Mouse (Mus musculus): ENCODE measurements around the gene Ksr1.

The Ksr1 gene

DNA sequence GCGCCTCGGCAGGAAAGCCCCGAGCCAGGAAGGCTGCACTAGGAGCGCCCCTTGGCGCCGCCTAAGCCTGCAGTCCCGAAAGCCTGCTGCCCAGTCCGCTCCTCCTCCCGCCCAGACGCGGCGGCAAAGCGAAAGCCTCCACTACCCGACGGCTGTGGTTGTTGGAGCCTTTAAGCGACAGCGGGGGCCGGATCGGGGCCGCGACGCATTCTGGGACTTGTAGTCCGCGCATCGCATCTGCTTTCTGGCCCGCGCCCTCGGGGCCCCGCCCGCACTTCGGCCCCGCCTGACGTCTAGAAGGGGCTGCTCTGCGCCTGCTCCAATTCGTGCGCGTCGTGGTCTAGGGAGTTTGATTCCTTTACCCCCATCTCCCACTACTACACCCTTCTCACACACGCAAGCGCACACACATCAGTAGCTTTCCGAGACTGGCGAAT lies at the start of gene Ksr1:
TSS of gene Ksr1 (minus strand) at position 77 of the 437 bp plus-strand sequence.
- peak; percentile 76 for DNase-seq (ENCODE audit: low spot score)

GRCm38 (mm10) chr11:79192176-79192575 lies 46.0 kb upstream of the Ksr1 start:
- peak; percentile 17 for DNase-seq (ENCODE audit: low spot score)

- no peak for DNase-seq (ENCODE audit: low spot score)
Observed at GRCm38 (mm10) chr11:79191214-79191613, 45.0 kb upstream of the Ksr1 start.

GRCm38 (mm10) chr11:79190257-79190656 lies 44.0 kb upstream of the Ksr1 start:
- DNase-seq (ENCODE audit: low spot score), result no peak

DNA sequence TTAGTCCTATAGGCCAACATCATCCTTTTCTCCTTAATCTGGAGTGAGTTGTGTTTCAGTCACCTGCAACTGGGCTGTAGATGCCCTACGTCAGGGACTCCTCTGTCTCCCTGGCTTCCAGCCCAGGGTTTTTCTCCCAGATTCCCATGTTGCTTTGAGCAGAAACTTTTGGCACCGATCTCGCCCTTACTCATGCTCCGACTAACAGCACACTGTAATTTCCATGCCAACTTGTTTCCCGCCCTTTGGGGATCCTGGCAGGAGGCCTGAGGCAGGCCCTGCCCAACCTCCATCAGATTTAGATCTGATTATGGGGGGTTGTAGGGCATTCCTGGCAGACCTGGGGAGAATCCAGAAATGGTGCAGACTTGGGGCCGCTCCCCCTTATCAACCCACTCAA lies 42.0 kb upstream of the Ksr1 start:
- no peak for DNase-seq (ENCODE audit: low spot score)

GRCm38 (mm10) chr11:79187291-79187690 lies 41.1 kb upstream of the Ksr1 start:
- DNase-seq (ENCODE audit: low spot score), result no peak

GRCm38 (mm10) chr11:79185683-79186082 lies 39.5 kb upstream of the Ksr1 start:
- DNase-seq (ENCODE audit: low spot score), result no peak

- no peak for DNase-seq (ENCODE audit: low spot score)
Observed at GRCm38 (mm10) chr11:79184126-79184888, 38.1 kb upstream of the Ksr1 start.

DNA sequence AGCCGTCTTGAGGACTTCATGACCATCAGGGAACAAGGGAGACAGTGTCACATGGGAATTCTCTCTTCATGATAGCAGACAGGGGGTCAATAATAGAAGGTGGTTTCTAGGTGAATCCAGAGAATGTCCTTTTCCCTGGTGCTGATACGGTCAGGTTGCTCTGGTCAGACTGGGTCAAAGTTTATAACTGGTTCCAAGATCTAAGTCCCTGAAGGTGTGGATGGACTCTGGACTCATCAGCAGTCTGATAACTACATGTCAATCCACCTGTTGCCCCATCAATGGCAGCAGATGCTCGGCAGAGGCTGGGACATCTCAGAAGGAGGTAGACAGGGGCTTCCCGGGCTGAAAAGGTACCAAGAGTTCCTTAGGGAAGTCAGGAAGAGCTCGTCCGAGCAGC lies 37.2 kb upstream of the Ksr1 start:
- DNase-seq (ENCODE audit: low spot score), result no peak

DNA sequence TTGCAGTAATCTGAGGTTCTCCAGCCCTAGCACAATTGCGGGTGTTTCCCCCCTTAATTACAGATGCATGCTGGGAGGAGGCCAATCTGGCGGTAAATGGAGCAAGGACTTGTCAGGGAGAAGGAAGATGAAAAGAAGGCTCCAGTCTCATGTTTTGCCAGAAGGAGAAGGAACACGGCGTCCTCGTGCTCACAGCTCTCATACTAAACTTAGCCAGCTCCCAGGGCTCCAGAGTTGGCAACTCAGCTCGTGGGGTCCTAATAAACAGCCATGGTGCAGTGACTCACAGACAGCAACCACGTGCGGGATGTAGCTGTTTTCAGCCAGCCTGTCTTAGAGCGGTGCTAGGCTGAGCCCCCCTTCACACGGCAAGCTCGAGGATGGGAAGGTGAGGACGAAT lies 36.7 kb upstream of the Ksr1 start:
- DNase-seq (ENCODE audit: low spot score), result no peak

DNA sequence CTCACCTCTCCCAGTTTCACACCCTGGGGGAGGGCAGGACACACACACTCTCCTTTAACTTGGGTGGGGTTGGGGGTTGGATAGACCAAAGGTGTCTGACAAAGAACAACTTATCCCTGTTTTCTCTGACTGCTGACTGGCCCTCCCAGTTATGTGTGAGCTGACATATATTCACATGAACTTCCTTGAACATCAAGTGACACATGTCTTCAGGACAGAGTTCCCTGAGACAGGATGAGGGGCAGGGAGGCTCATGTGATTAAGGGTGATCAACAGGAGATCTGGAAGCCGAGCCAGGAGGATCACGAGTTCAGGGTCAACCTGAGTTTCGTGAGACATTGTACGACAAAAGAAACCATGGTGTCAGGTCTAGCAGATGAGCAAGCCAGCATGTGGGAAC lies 35.7 kb upstream of the Ksr1 start:
- DNase-seq (ENCODE audit: low spot score), result no peak

DNA sequence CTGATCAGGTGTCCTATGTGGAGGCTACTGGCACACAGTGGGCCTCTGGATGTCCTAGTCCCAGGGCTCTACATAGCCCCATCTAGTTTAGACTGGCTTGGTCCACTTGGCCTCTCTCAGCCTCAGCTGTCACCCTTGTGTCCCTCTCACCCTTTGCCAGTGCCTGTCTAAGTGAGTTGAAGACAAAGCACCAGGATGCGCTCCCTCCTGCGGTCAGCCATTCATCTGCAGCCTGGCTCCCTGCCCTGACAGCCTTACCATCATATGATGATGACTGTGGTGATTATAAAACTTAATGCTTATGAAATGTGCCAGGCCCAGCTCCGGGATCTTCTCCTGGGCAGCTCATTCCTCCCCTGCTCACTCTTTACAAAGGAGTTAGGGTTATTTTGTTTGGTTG lies 30.5 kb upstream of the Ksr1 start:
- no peak for DNase-seq (ENCODE audit: low spot score)

DNA sequence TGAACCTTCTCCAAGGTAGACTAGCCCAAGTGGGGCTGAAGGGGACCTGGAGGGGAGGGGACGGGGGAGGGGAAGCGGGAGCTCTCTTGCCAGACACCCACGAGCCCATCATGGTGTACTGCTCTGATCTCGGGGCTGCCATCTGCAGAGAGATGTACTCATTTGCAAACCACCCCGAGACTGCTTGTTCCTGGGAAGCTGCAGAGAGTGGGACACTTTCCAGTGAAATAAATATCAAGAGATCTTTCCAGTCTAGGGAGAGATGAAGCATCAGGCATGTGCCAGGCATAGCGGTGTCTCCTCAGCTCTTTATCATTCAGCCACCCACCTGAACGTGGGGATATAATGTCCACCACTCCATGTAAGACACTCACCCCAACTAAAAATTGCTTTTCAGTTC lies 25.8 kb upstream of the Ksr1 start:
- no peak for DNase-seq (ENCODE audit: low spot score)

GRCm38 (mm10) chr11:79166582-79167300 lies 20.5 kb upstream of the Ksr1 start:
- DNase-seq (ENCODE audit: low spot score), result no peak

DNA sequence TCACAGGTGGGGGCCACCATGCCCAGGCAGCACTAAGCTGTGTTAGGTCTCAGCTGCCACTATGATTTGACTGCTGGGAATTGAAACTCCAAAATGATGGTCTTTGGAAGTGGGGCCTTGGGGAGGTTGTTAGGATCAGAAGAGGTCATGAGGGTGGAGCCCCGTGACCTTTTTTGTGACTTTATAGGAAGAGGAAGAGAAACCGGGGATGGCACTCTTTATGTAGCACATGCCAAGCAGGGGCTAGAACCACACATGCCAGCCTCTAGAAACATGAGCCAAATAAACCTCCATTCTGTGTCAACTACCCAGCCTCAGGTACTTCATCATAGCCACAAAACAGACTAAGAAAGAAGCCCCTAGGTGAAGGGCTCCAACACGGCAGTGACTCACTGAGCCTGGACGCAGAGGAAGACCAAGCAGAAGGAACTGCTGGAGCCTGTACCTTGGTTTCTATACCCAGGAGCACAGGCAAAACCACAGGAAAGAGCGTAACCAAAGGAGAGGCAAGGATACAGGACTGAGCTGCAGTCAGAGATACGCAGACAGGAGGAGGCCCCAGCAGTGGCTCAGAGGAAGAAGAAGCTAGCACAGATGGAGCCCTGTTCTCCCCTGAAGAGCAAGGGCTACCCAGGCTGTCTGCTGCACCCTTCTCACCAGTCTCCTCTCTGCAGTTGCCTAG lies 15.0 kb upstream of the Ksr1 start:
- no peak for DNase-seq (ENCODE audit: low spot score)

- no peak for DNase-seq (ENCODE audit: low spot score)
Observed at GRCm38 (mm10) chr11:79160127-79160526, 13.9 kb upstream of the Ksr1 start.

- no peak for DNase-seq (ENCODE audit: low spot score)
Observed at GRCm38 (mm10) chr11:79157729-79158128, 11.5 kb upstream of the Ksr1 start.

- no peak for DNase-seq (ENCODE audit: low spot score)
Observed at GRCm38 (mm10) chr11:79155348-79155747, 9.1 kb upstream of the Ksr1 start.

GRCm38 (mm10) chr11:79152696-79153095 lies 6.5 kb upstream of the Ksr1 start:
- DNase-seq (ENCODE audit: low spot score), result no peak

GRCm38 (mm10) chr11:79151874-79152273 lies 5.7 kb upstream of the Ksr1 start:
- DNase-seq (ENCODE audit: low spot score), result no peak

- no peak for DNase-seq (ENCODE audit: low spot score)
Observed at GRCm38 (mm10) chr11:79150301-79150700, 4.1 kb upstream of the Ksr1 start.

DNA sequence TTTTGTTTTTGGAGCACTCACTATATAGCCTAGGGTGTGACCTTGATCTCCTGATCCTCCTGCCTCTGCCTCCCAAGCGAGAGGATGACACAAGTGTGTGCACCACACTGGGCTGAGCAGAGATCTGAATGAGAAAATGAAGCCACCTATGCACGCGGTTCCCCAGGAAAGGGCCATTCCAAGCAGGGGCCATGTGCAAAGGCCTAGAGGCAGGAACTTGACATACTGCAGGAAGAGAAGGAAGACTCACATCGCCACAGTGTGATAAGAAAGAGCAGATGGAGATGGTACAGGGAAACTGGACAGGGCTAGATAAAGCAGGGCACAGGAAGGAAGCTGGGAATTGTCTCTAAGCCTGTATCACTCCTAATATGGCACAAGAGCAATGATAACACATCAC lies 3.1 kb upstream of the Ksr1 start:
- no peak for DNase-seq (ENCODE audit: low spot score)

GRCm38 (mm10) chr11:79148783-79149182 lies 2.6 kb upstream of the Ksr1 start:
- DNase-seq (ENCODE audit: low spot score), result no peak
